Mouse (Mus musculus) embryonic facial prominence, embryonic 14.5 days (tissue): ENCODE measurements around the gene Sept6. TPM values are rescaled to one million over a fixed set of nuclear protein-coding genes. Genes with fewer than 3 reads are reported as not detected.

Experiments used
- ATAC-seq: fragments of 200-750 bp; cut with Nextera tagmentation; 2 replicates; pipeline ENCODE4 v1.8.0; 2017; ENCODE audit warnings: low read depth, moderate number of reproducible peaks, moderate TSS enrichment
- DNase-seq: peaks from one replicate; pipeline ENCODE4 v3.0.0-alpha.2; 2015; ENCODE audit warnings: low spot score
- H3K27ac ChIP-seq: fragments of 300-500 bp; sonication (generic); replicated peaks from 2 replicates; pipeline ENCODE4 v1.5.1; 2014; ENCODE audit warnings: low read depth, mild to moderate bottlenecking, low read length, moderate library complexity
- H3K27me3 ChIP-seq: fragments of 300-500 bp; sonication (generic); replicated peaks from 2 replicates; pipeline ENCODE4 v1.6.1; 2014; ENCODE audit warnings: low read length; ENCODE audit not compliant: control insufficient read depth, insufficient read depth
- H3K36me3 ChIP-seq: fragments of 300-500 bp; sonication (generic); 2 replicates; pipeline ENCODE4 v1.6.1; 2014; ENCODE audit warnings: low read length, mixed read lengths; ENCODE audit not compliant: control insufficient read depth, insufficient read depth
- H3K4me1 ChIP-seq: fragments of 300-500 bp; sonication (generic); 2 replicates; pipeline ENCODE4 v1.6.1; 2014; ENCODE audit warnings: antibody characterized with exemption, low read length; ENCODE audit not compliant: control insufficient read depth, insufficient read depth
- H3K4me2 ChIP-seq: fragments of 300-500 bp; sonication (generic); 2 replicates; pipeline ENCODE4 v1.6.1; 2014; ENCODE audit warnings: low read depth, mild to moderate bottlenecking, low read length, moderate library complexity, mixed read lengths
- H3K4me3 ChIP-seq: fragments of 300-500 bp; sonication (generic); 2 replicates; pipeline ENCODE4 v1.5.1; 2014; ENCODE audit warnings: low read depth, mild to moderate bottlenecking, low read length
- H3K9ac ChIP-seq: fragments of 300-500 bp; sonication (generic); 2 replicates; pipeline ENCODE4 v1.6.1; 2014; ENCODE audit warnings: low read depth, mild to moderate bottlenecking, low read length, moderate library complexity, mixed read lengths
- H3K9me3 ChIP-seq: fragments of 300-500 bp; sonication (generic); 2 replicates; pipeline ENCODE4 v1.6.1; 2016; ENCODE audit warnings: low read length; ENCODE audit not compliant: control insufficient read depth
- WGBS: fragments of 180-500 bp; shearing (Covaris S2); extraction: QIAGEN DNeasy Blood & Tissue Kit; methylation state at CpG from one replicate; pipeline ENCODE4 v1.1.7; 2014; 5-methylcytosine and 5-hydroxymethylcytosine counted together
- polyA plus RNA-seq: library from polyadenylated mRNA; unstranded; fragments of >200 nt; fragmentation: Nextera tagmentation; extraction: Ambion mirVana; gene quantifications from 2 replicates; pipeline ENCODE4 v1.2.1, GENCODE M21; 2014

The Sept6 gene
- polyA plus RNA-seq, 1 experiment from 2014 or later: 30.5 TPM

- H3K36me3 ChIP-seq: no peaks in the 10 kb centered on the region
- peak overlapping the region; percentile 68; the same call in 1 of the 2 replicates for H3K27ac ChIP-seq
- H3K4me2 ChIP-seq: peak overlapping the region; percentile 65
- WGBS: 15% methylated on average over 16 of the region's 29 CpGs
- no peaks in the 10 kb centered on the region for H3K27me3 ChIP-seq
- H3K9ac ChIP-seq: peak overlapping the region; percentile 70
- peak overlapping the region; percentile 58 for H3K4me3 ChIP-seq
- peaks cover 7% of the 10 kb centered on the region; the same call in 1 of the 2 replicates for H3K4me1 ChIP-seq
- DNase-seq (peak; percentile 83), ATAC-seq (peak; percentile 96)
- no peaks in the 10 kb centered on the region for H3K9me3 ChIP-seq
Measured at GRCm38 (mm10) chrX:36989234-36989751, 2.3 kb downstream of the Sept6 start.

- Histone ChIP-seq H3K36me3 (no peaks in the 10 kb centered on the region), H3K4me1 (peaks cover 7% of the 10 kb centered on the region; the same call in 1 of the 2 replicates), H3K4me2 (peak overlapping the region; percentile 65), H3K4me3 (peak overlapping the region; percentile 58), H3K27ac (peak overlapping the region; percentile 68; the same call in 1 of the 2 replicates), H3K9ac (peak overlapping the region; percentile 70), H3K27me3 (no peaks in the 10 kb centered on the region), H3K9me3 (no peaks in the 10 kb centered on the region)
- WGBS: 26% methylated on average over 12 of the region's 23 CpGs
- DNase-seq (peak; percentile 26), ATAC-seq (peak; percentile 14)
Measured at GRCm38 (mm10) chrX:36988754-36989153, 2.8 kb downstream of the Sept6 start.

GRCm38 (mm10) chrX:36987851-36988250, 3.7 kb downstream of the Sept6 start:
- peak overlapping the region; percentile 65 for H3K4me2 ChIP-seq
- H3K27ac ChIP-seq: no peak overlapping the region
- no peak overlapping the region for H3K9ac ChIP-seq
- ATAC-seq (no peak), DNase-seq (no peak)
- H3K4me3 ChIP-seq: peak overlapping the region; percentile 58
- H3K4me1 ChIP-seq: peaks cover 7% of the 10 kb centered on the region; the same call in 1 of the 2 replicates
- no peaks in the 10 kb centered on the region for H3K9me3 ChIP-seq
- 47% methylated on average over 4 of the region's 4 CpGs for WGBS
- H3K36me3 ChIP-seq: no peaks in the 10 kb centered on the region
- no peaks in the 10 kb centered on the region for H3K27me3 ChIP-seq

GRCm38 (mm10) chrX:36985041-36985440, 6.6 kb downstream of the Sept6 start:
- H3K27me3 ChIP-seq: no peaks in the 10 kb centered on the region
- H3K36me3 ChIP-seq: no peaks in the 10 kb centered on the region
- H3K4me3 ChIP-seq: no peak overlapping the region
- H3K27ac ChIP-seq: no peak overlapping the region
- ATAC-seq (no peak), DNase-seq (no peak)
- no peak overlapping the region for H3K9ac ChIP-seq
- 66% methylated on average over 3 of the region's 3 CpGs for WGBS
- no peaks in the 10 kb centered on the region for H3K9me3 ChIP-seq
- H3K4me1 ChIP-seq: peaks cover 7% of the 10 kb centered on the region; the same call in 1 of the 2 replicates
- H3K4me2 ChIP-seq: no peak overlapping the region

- H3K27ac ChIP-seq: peak overlapping the region; percentile 75
- peak; percentile 40 for DNase-seq
- H3K4me1 ChIP-seq: peaks cover 7% of the 10 kb centered on the region; the same call in 1 of the 2 replicates
- ATAC-seq: peak; percentile 87
- no peaks in the 10 kb centered on the region for H3K36me3 ChIP-seq
- no peak overlapping the region for H3K4me3 ChIP-seq
- H3K27me3 ChIP-seq: no peaks in the 10 kb centered on the region
- 32% methylated on average over 11 of the region's 11 CpGs for WGBS
- H3K4me2 ChIP-seq: peak overlapping the region; percentile 30
- H3K9me3 ChIP-seq: no peaks in the 10 kb centered on the region
- no peak overlapping the region for H3K9ac ChIP-seq
Measured at GRCm38 (mm10) chrX:36983654-36984311, 7.8 kb downstream of the Sept6 start.

- Histone ChIP-seq H3K9ac (no peak overlapping the region), H3K36me3 (no peaks in the 10 kb centered on the region), H3K4me2 (peak overlapping the region; percentile 12; the same call in 1 of the 2 replicates), H3K4me3 (no peak overlapping the region), H3K9me3 (no peaks in the 10 kb centered on the region), H3K27me3 (no peaks in the 10 kb centered on the region), H3K27ac (peak overlapping the region; percentile 75), H3K4me1 (peaks cover 7% of the 10 kb centered on the region; the same call in 1 of the 2 replicates)
- WGBS: 59% methylated on average over 8 of the region's 8 CpGs
- peak; percentile 33; the same call in 1 of the 2 replicates for ATAC-seq
- DNase-seq: peak; percentile 47
Measured at GRCm38 (mm10) chrX:36982892-36983653, 8.5 kb downstream of the Sept6 start.

GRCm38 (mm10) chrX:36980563-36981187, 10.9 kb downstream of the Sept6 start:
- Histone ChIP-seq H3K36me3 (no peaks in the 10 kb centered on the region), H3K27me3 (no peaks in the 10 kb centered on the region), H3K4me2 (no peak overlapping the region), H3K9me3 (no peaks in the 10 kb centered on the region), H3K9ac (no peak overlapping the region), H3K4me1 (peaks cover 7% of the 10 kb centered on the region; the same call in 1 of the 2 replicates), H3K27ac (no peak overlapping the region), H3K4me3 (no peak overlapping the region)
- DNase-seq (no peak), ATAC-seq (no peak)
- WGBS: 87% methylated on average over 10 of the region's 10 CpGs

GRCm38 (mm10) chrX:36977863-36978262, 13.7 kb downstream of the Sept6 start:
- no peak for DNase-seq
- no peak overlapping the region for H3K9ac ChIP-seq
- H3K36me3 ChIP-seq: no peaks in the 10 kb centered on the region
- H3K9me3 ChIP-seq: no peaks in the 10 kb centered on the region
- no peak overlapping the region for H3K4me2 ChIP-seq
- H3K4me3 ChIP-seq: no peak overlapping the region
- H3K27ac ChIP-seq: no peak overlapping the region
- no peaks in the 10 kb centered on the region for H3K4me1 ChIP-seq
- no peaks in the 10 kb centered on the region for H3K27me3 ChIP-seq
- no peak for ATAC-seq
- 91% methylated on average over 2 of the region's 2 CpGs for WGBS
